Mouse (Mus musculus) thymus, postnatal 4 days (tissue): ENCODE measurements around the gene Gm17018.

ENCODE experiments used
- DNase-seq: peaks from one replicate; pipeline ENCODE4 v3.0.0; 2021

Gene Gm17018

DNA sequence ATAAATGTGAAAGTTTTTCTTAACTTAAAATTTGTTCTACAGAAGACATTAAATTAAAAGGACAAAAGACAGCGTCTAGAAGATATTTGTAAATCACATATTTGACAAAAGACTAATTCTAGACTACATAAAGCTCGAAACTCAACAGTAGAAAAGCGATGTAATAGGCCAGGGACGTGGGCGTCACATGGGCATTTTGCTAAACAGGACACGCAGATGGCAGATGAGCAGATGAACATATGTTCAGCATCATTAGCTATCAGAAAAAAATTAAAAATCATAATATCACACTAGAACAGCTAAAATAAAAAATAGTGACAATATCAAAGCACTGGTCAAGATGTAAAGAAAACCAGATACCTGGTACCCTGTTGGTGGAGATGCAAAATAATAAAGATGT lies 29.3 kb downstream of the Gm17018 start:
- no peak for DNase-seq

- DNase-seq = no peak
Measured at GRCm38 (mm10) chr19:45591704-45592103, 31.3 kb downstream of the Gm17018 start.

DNA sequence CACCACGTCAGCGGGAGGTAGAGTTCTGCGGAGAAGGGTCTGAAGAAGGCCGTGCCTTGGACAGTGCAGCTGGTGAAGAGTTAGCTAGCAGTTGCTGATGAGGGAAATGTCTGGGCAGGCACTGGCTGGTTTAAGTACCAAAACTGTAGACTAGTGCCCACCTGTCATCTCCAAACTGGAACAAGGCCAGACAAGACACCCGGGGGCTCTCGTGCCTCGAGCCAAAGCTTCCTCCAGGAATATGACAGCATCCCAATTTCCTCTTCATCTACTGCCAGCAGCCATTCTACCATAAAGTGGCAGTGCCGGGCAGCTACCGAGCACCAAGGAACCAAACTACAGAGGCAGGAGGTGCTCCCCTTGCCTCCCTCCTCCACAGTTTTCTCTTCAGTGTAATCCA lies 32.5 kb downstream of the Gm17018 start:
- no peak for DNase-seq

GRCm38 (mm10) chr19:45594079-45594478 lies 33.7 kb downstream of the Gm17018 start:
- no peak for DNase-seq

- DNase-seq = no peak
Measured at GRCm38 (mm10) chr19:45595481-45595880, 35.1 kb downstream of the Gm17018 start.

DNA sequence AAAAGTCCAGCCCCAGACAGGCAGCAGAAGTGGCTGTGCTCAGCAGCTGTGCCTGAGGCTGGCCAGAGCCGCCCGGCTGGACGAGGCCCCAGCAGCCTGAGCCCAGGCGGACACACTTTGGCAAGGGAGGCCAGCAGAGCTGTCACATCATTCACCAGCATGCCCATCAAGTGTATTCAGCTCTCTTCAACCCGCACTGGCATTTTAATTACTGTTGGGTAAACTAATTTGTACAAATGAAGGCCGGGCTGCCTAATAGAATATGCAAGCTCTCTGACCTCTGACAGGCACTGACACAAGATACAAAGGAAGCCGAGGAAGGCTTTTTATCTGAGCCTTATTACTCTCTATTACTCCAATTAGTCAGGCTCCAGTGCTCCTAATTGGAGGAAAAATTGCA lies 35.6 kb downstream of the Gm17018 start:
- DNase-seq = no peak

- no peak for DNase-seq
Measured at GRCm38 (mm10) chr19:45596434-45596833, 36.0 kb downstream of the Gm17018 start.

DNA sequence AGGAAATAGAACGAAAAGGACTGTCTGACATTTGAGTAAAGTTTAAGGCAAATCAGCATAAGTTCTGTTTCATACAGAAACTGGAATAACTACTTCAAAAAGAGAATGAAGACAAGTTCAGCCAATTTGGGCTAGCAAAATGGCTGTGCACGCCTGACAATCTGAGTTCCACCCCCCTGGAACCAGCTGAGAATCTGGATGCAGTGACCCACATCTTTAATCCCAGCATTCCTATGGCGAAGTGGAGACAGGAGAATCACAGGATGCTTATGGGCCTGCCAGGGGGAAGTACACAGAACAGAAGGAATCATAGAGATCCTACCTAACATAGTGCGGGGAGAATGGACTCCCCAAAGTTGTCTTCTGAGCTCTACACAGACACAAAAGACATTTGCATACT lies 36.7 kb downstream of the Gm17018 start:
- DNase-seq = no peak

GRCm38 (mm10) chr19:45602606-45603005 lies 42.2 kb downstream of the Gm17018 start:
- DNase-seq = no peak

DNA sequence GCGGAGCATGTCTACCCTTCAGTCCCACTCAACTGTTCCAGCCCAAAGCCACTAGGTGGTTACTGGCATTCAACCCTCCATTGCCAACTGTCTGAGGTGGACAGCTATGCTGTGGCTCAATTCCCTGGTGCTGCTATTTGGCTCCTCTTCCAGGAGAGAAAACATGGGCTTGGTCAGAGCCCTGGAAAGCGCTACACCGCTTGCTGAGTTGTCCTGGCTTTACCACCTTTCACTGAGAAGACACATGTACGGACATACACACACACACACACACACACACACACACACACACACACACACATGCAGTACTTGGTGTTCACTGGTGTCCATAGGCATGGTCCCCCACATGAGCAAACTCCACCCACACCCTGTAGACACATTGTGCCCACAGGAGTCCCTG lies 46.3 kb downstream of the Gm17018 start:
- no peak for DNase-seq

- DNase-seq = no peak
Measured at GRCm38 (mm10) chr19:45607479-45607878, 47.1 kb downstream of the Gm17018 start.

DNA sequence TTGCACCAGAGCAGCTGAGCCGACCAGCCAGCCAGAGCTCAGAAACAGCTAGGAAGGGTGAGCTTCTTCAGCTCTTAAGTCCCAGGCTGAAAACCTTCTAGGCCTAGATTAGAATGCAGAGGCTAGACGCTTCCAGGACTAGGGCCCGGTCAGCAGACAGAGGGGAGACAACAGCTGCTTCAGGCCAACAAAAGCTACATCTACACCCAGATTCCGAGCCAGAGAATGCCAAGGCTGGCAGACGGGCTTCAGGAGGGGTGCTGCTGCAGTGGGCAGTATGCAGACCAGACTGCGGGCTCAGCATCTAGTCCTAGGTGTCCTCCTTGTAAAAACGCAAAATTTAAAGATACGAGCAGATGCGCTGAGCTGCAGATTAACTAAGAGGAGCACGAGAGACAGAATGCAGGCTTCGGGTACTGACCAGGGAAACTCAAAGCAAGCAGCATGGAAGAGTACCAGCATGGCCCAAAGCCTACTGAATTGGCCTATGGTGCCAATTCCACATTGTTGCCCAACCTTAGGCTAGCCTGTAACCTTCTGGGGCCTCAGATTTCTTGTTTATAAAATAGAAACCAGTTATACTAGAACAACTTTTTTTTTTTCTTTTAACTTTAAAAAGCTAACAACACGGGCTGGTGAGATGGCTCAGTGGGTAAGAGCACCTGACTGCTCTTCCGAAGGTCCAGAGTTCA lies 48.4 kb downstream of the Gm17018 start:
- no peak for DNase-seq

- DNase-seq = no peak
Measured at GRCm38 (mm10) chr19:45610823-45611222, 50.4 kb downstream of the Gm17018 start.

DNA sequence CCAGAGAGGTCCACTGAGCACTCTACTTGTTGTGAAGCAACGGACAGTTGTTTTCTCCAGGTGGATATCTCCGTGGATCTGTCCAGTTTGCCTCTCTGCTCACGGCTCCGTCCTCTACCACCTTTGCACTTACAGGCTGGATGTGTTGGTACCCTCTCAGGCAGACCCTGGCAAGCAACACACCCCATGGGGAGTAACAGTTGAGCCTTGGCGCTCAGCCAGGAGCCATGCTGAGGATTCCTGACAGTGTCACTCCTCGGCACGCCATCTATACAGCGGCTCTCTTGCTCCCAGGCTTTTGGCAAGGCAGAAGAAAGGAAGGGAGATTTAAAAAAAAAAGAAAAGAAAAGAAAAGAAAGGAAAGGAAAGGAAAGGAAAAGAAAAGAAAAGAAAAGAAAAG lies 54.0 kb downstream of the Gm17018 start:
- no peak for DNase-seq

- no peak for DNase-seq
Measured at GRCm38 (mm10) chr19:45614928-45615327, 54.5 kb downstream of the Gm17018 start.

- DNase-seq = no peak
Measured at GRCm38 (mm10) chr19:45615415-45616213, 55.2 kb downstream of the Gm17018 start.

DNA sequence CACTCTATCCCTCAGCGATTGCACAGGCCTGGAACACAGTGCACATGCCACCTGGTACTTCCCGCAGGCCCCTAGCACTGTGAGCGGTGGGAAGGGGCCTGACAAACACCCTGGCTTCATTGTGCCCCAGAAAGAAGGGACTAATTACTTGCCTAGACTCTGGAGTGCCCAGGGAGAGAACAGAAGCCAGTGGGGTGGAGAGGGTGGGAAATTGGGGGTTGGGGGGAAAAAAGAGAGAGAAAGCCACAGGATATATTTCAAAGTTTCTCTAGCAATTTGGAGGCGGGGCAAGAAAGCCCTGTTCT lies 55.8 kb downstream of the Gm17018 start:
- no peak for DNase-seq

DNA sequence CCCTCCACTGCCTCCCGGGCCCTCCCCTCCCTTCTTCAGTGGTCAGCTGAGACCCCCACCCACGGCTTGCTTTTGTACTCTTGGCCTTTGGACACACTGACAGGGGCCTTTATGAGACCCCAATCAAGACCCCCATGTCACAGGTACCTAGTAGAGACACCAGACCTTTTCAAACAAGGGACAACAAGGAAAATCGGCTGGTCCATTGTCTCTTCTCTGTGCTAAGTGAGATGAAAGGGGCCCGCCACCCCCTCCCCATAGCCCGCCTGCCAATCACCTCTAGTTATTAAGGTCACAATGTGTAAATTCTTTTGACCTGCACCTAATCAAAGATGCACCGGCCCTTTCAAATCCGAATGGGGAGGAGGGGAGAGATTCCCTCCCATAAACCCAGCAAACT lies 56.3 kb downstream of the Gm17018 start:
- DNase-seq = no peak

DNA sequence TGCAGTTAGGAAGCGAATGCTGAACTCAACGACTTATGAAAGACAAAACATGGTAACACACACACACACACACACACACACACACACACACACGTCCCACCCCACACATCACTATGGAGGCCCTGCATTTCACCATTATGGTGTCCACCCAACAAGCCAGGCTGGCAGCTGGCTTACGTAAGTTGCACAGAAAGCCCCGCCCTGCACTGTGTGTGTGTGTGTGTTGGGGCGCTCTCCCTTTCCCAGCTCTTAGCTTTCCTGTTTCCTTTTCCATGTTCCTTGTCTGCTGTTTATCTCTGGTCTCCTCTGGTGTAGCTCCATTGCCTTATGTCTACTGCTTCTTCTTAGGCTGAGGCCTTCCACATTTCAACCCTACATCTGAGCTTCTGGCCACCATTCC lies 57.8 kb downstream of the Gm17018 start:
- no peak for DNase-seq

DNA sequence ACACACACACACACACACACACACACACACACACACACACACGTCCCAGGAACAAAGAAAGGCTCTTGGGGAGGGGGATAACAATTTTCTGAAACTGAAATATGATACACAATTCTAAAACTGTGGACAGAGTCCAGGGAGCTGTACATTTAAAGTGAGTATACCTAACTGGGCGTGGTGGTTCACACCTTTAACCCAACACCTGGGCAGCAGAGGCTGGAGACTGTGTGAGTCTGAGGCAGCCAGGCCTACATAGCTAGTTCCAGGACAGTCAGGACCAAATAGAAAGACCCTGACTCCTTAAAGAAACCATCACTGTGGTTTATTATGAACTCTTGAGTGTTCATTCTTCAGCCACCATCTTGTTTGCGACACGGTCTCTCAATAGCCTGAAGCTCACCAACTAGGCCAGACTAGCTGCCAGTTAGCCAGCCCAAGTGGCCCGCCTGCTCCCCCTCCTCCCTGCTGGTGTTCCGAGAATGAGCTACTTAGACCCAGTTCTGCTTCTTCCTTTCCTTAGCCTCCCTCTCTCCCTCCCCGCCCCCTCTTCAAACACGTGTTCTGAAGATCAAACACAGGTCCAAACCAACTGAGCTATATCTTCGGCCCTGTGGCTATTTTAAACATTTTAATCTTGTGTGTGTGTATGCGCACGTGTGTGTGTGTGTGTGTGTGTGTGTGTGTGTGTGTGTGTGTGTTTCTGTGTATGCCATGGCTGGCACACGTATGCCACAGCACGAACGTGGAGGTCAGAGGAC lies 59.5 kb downstream of the Gm17018 start:
- no peak for DNase-seq

- no peak for DNase-seq
Measured at GRCm38 (mm10) chr19:45621061-45621460, 60.6 kb downstream of the Gm17018 start.

DNA sequence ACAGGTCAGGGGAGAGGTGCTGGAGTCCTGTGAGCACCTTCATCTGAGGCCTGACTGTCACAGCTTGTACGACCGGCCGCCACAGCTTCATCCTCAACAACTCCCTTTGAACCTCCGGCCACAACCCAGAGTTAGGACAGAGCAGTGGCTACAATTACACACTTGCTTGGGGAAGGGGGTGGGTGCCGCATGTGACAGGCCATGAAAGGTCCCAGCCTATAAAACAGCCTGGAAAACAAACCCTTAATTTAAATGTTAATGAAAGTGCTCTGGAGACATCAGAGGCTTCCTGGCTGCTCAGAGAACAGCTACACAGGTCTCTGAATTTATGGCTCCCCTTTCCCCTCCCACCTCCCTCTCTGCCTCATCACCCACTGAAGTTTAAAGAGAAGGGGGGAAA lies 61.7 kb downstream of the Gm17018 start:
- DNase-seq = no peak

DNA sequence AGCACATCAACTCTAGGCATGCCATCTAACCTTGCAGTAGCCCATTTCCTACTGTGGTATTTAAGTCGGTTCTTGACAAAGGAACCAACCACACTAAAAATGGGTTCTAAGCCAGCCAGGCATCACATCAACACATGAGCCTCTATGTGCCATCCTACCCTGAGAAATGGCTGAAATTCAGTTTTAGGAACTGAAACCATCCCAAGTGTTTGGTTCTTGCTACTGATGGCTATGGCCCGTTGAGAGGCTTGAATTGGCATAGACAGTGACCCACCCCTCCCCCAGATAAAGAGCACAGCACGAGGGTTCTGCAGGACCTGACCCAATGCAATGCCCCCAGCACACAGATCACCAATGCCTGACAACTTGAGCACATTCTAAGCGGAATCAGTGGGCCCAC lies 63.3 kb downstream of the Gm17018 start:
- no peak for DNase-seq

- no peak for DNase-seq
Measured at GRCm38 (mm10) chr19:45627036-45627435, 66.6 kb downstream of the Gm17018 start.
